Mouse (Mus musculus): ENCODE results near the gene Necap2. TPM values are rescaled to one million over a fixed set of nuclear protein-coding genes. Genes with fewer than 3 reads are reported as not detected.

Gene Necap2
- polyA plus RNA-seq, 1 experiment from 2014 or later: 51.2 TPM

DNA sequence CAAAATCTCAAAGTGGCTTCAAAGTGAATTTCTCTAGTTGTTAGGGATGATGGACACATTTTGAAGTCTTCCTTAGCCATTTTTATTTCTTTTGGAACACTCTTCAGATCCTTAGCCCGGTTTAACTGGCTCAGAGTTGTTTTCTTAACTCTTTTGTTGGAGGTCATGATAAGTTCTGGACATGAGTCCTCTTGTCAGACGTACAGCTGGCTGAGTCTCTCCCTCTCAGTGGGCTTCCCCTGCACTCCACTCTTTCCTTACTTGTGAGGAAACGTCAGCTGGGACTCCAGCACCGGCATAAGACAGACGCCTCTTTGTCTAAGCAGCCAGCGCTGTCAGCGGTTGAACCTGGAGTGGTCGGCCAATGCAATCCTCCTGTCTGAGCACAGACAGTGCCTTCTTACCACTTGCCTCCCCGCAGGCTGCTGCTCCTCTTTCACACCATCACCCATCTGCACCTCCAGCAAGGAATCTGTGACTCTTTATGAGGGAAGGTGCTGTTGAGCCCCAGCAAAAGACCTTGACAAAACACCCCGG, 30.1 kb upstream of the Necap2 start:
- Histone ChIP-seq H3K4me2 (ENCODE audit: low read depth, low read length, severe bottlenecking) (no peak overlapping the region), H3K9me3 (ENCODE audit: control insufficient read depth, low read length) (no peaks in the 10 kb centered on the region), H3K4me3 (ENCODE audit: low read depth, low read length) (no peak overlapping the region), H3K27ac (ENCODE audit: low read depth, low read length) (no peak overlapping the region), H3K4me1 (replicated peaks; ENCODE audit: control insufficient read depth, insufficient read depth, low read length) (no peaks in the 10 kb centered on the region), H3K27me3 (ENCODE audit: control insufficient read depth, insufficient read depth, low read length) (no peaks in the 10 kb centered on the region), H3K36me3 (ENCODE audit: control insufficient read depth, insufficient read depth, low read length) (no peaks in the 10 kb centered on the region; the same call in 1 of the 2 replicates), H3K9ac (ENCODE audit: low read length) (no peak overlapping the region)
- WGBS: 53% methylated on average over 10 of the region's 10 CpGs
- no peak for ATAC-seq (replicated peaks; ENCODE audit: low FRiP score)
- no peak for DNase-seq (ENCODE audit: low spot score)

GRCm38 (mm10) chr4:141106526-141107183, 28.5 kb upstream of the Necap2 start:
- Histone ChIP-seq H3K4me3 (ENCODE audit: low read depth, low read length) (no peak overlapping the region), H3K4me2 (ENCODE audit: low read depth, low read length, severe bottlenecking) (no peak overlapping the region), H3K27ac (ENCODE audit: low read depth, low read length) (no peak overlapping the region), H3K27me3 (ENCODE audit: control insufficient read depth, insufficient read depth, low read length) (no peaks in the 10 kb centered on the region), H3K9me3 (ENCODE audit: control insufficient read depth, low read length) (no peaks in the 10 kb centered on the region), H3K36me3 (ENCODE audit: control insufficient read depth, insufficient read depth, low read length) (no peaks in the 10 kb centered on the region), H3K4me1 (replicated peaks; ENCODE audit: control insufficient read depth, insufficient read depth, low read length) (no peaks in the 10 kb centered on the region), H3K9ac (ENCODE audit: low read length) (no peak overlapping the region)
- 85% methylated on average over 16 of the region's 16 CpGs for WGBS
- no peak for ATAC-seq (replicated peaks; ENCODE audit: low FRiP score)
- DNase-seq (ENCODE audit: low spot score): no peak

DNA sequence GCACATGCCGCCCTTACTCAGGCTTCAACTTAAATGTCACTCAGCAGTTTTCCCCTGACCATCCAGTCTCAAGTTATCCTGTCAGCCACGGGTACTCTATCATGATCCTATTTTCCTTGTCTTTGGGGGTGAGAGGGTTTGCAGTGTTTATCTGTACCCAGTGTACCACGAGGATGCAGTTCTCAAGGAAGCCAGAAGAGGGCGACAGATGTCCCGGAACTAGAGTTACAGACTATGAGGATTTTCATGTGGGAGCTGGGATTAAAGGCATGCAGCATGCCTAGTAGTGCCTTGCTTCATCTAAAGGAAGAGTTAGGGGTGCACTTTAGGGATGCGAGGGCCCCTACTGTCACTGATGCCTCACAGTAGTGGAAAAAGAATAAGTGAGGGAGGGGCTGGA, 23.7 kb upstream of the Necap2 start:
- H3K9ac ChIP-seq (ENCODE audit: low read length): no peak overlapping the region
- H3K27me3 ChIP-seq (ENCODE audit: control insufficient read depth, insufficient read depth, low read length): no peaks in the 10 kb centered on the region
- WGBS: 65% methylated on average over 6 of the region's 6 CpGs
- no peaks in the 10 kb centered on the region for H3K36me3 ChIP-seq (ENCODE audit: control insufficient read depth, insufficient read depth, low read length)
- ATAC-seq (replicated peaks; ENCODE audit: low FRiP score) (no peak), DNase-seq (ENCODE audit: low spot score) (no peak)
- H3K4me3 ChIP-seq (ENCODE audit: low read depth, low read length): no peak overlapping the region
- H3K27ac ChIP-seq (ENCODE audit: low read depth, low read length): no peak overlapping the region
- H3K4me1 ChIP-seq (replicated peaks; ENCODE audit: control insufficient read depth, insufficient read depth, low read length): no peaks in the 10 kb centered on the region
- no peaks in the 10 kb centered on the region for H3K9me3 ChIP-seq (ENCODE audit: control insufficient read depth, low read length)
- H3K4me2 ChIP-seq (ENCODE audit: low read depth, low read length, severe bottlenecking): no peak overlapping the region

DNA sequence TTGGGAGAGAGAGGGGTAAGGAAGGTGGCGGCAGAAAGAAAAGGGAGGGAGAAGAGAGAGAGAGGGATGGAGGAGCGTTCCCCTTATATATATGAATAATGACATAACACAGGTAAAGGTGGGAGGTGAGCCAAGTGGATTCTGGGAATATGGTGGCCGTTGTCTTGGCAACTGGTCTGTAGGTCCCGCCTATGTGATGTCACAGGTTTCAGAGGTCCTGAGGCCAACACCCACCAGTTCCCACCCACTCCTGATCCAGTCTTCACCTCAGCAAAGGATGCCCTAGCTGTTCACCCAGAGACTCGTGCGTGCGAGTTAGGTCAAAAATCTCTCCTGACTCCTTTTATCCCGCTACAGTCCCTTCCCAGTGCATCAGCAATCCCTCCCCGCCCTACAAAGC, 23.1 kb upstream of the Necap2 start:
- no peak overlapping the region for H3K4me2 ChIP-seq (ENCODE audit: low read depth, low read length, severe bottlenecking)
- H3K9me3 ChIP-seq (ENCODE audit: control insufficient read depth, low read length): no peaks in the 10 kb centered on the region
- no peaks in the 10 kb centered on the region for H3K36me3 ChIP-seq (ENCODE audit: control insufficient read depth, insufficient read depth, low read length)
- H3K4me3 ChIP-seq (ENCODE audit: low read depth, low read length): no peak overlapping the region
- H3K9ac ChIP-seq (ENCODE audit: low read length): no peak overlapping the region
- WGBS: 91% methylated on average over 9 of the region's 9 CpGs
- no peaks in the 10 kb centered on the region for H3K27me3 ChIP-seq (ENCODE audit: control insufficient read depth, insufficient read depth, low read length)
- no peak overlapping the region for H3K27ac ChIP-seq (ENCODE audit: low read depth, low read length)
- no peak for ATAC-seq (replicated peaks; ENCODE audit: low FRiP score)
- no peaks in the 10 kb centered on the region for H3K4me1 ChIP-seq (replicated peaks; ENCODE audit: control insufficient read depth, insufficient read depth, low read length)
- DNase-seq (ENCODE audit: low spot score): no peak

DNA sequence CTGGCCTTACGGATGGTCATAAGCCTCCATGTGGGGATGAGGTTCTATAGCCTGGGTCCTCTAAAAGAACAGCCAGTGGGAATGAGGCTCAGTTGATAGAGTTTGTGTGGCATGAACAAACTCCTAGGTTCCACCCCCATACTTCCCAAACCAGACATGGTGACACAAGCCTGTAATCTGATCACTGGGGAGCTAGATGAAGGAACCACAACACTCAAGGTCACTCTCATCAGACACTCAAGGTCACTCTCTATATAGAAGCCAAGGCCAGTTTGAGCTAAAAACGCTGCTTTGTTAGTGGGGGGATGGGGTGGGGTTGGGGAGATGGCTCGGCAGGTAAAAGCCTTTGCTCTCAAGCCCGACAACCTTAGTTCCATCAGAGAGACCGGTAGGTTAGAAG, 21.8 kb upstream of the Necap2 start:
- ATAC-seq (replicated peaks; ENCODE audit: low FRiP score) (no peak), DNase-seq (ENCODE audit: low spot score) (no peak)
- Histone ChIP-seq H3K4me3 (ENCODE audit: low read depth, low read length) (no peak overlapping the region), H3K9me3 (ENCODE audit: control insufficient read depth, low read length) (no peaks in the 10 kb centered on the region), H3K27ac (ENCODE audit: low read depth, low read length) (no peak overlapping the region), H3K4me1 (replicated peaks; ENCODE audit: control insufficient read depth, insufficient read depth, low read length) (no peaks in the 10 kb centered on the region), H3K27me3 (ENCODE audit: control insufficient read depth, insufficient read depth, low read length) (no peaks in the 10 kb centered on the region), H3K36me3 (ENCODE audit: control insufficient read depth, insufficient read depth, low read length) (no peaks in the 10 kb centered on the region), H3K4me2 (ENCODE audit: low read depth, low read length, severe bottlenecking) (no peak overlapping the region), H3K9ac (ENCODE audit: low read length) (no peak overlapping the region)
- WGBS: 87% methylated on average over 5 of the region's 5 CpGs

DNA sequence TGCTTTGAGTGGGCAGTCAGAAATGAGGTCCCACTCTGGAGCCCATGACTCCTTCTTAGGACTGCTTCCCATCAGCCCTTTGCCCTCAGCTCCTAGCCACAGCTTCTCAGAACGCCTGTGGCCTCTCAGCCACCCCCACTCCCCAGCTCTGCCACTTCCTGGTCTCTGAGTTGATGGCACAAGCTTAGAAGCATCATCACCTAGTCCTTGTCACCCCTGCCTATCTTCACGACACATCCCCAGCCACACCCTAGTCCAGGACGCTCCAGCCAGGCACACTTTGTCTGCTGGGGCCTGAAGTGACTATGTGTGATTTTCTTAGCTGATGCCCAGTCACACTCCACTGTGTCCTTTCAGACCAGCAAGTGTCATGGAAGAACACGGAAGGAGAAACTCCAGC, 20.8 kb upstream of the Necap2 start:
- H3K27me3 ChIP-seq (ENCODE audit: control insufficient read depth, insufficient read depth, low read length): no peaks in the 10 kb centered on the region
- no peak overlapping the region for H3K4me2 ChIP-seq (ENCODE audit: low read depth, low read length, severe bottlenecking)
- 80% methylated on average over 4 of the region's 4 CpGs for WGBS
- H3K4me3 ChIP-seq (ENCODE audit: low read depth, low read length): no peak overlapping the region
- H3K27ac ChIP-seq (ENCODE audit: low read depth, low read length): no peak overlapping the region
- ATAC-seq (replicated peaks; ENCODE audit: low FRiP score): no peak
- H3K4me1 ChIP-seq (replicated peaks; ENCODE audit: control insufficient read depth, insufficient read depth, low read length): no peaks in the 10 kb centered on the region
- H3K9ac ChIP-seq (ENCODE audit: low read length): no peak overlapping the region
- DNase-seq (ENCODE audit: low spot score): no peak
- no peaks in the 10 kb centered on the region for H3K36me3 ChIP-seq (ENCODE audit: control insufficient read depth, insufficient read depth, low read length)
- H3K9me3 ChIP-seq (ENCODE audit: control insufficient read depth, low read length): no peaks in the 10 kb centered on the region

GRCm38 (mm10) chr4:141096710-141097109, 18.6 kb upstream of the Necap2 start:
- Histone ChIP-seq H3K27me3 (ENCODE audit: control insufficient read depth, insufficient read depth, low read length) (no peaks in the 10 kb centered on the region), H3K9me3 (ENCODE audit: control insufficient read depth, low read length) (no peaks in the 10 kb centered on the region), H3K4me2 (ENCODE audit: low read depth, low read length, severe bottlenecking) (no peak overlapping the region), H3K4me1 (replicated peaks; ENCODE audit: control insufficient read depth, insufficient read depth, low read length) (no peaks in the 10 kb centered on the region), H3K36me3 (ENCODE audit: control insufficient read depth, insufficient read depth, low read length) (no peaks in the 10 kb centered on the region), H3K9ac (ENCODE audit: low read length) (no peak overlapping the region), H3K27ac (ENCODE audit: low read depth, low read length) (no peak overlapping the region), H3K4me3 (ENCODE audit: low read depth, low read length) (no peak overlapping the region)
- DNase-seq (ENCODE audit: low spot score) (no peak), ATAC-seq (replicated peaks; ENCODE audit: low FRiP score) (no peak)
- 11% methylated on average over 9 of the region's 9 CpGs for WGBS

- Histone ChIP-seq H3K27ac (ENCODE audit: low read depth, low read length) (no peak overlapping the region), H3K9me3 (ENCODE audit: control insufficient read depth, low read length) (no peaks in the 10 kb centered on the region), H3K4me2 (ENCODE audit: low read depth, low read length, severe bottlenecking) (no peak overlapping the region), H3K36me3 (ENCODE audit: control insufficient read depth, insufficient read depth, low read length) (no peaks in the 10 kb centered on the region), H3K4me1 (replicated peaks; ENCODE audit: control insufficient read depth, insufficient read depth, low read length) (no peaks in the 10 kb centered on the region), H3K9ac (ENCODE audit: low read length) (no peak overlapping the region), H3K27me3 (ENCODE audit: control insufficient read depth, insufficient read depth, low read length) (no peaks in the 10 kb centered on the region), H3K4me3 (ENCODE audit: low read depth, low read length) (no peak overlapping the region)
- DNase-seq (ENCODE audit: low spot score): no peak
- ATAC-seq (replicated peaks; ENCODE audit: low FRiP score): no peak
- WGBS: 83% methylated on average over 10 of the region's 10 CpGs
Measured at GRCm38 (mm10) chr4:141095016-141095415, 16.9 kb upstream of the Necap2 start.

GRCm38 (mm10) chr4:141088714-141089113, 10.6 kb upstream of the Necap2 start:
- DNase-seq (ENCODE audit: low spot score): no peak
- Histone ChIP-seq H3K9me3 (ENCODE audit: control insufficient read depth, low read length) (no peaks in the 10 kb centered on the region), H3K4me2 (ENCODE audit: low read depth, low read length, severe bottlenecking) (no peak overlapping the region), H3K27me3 (ENCODE audit: control insufficient read depth, insufficient read depth, low read length) (no peaks in the 10 kb centered on the region), H3K27ac (ENCODE audit: low read depth, low read length) (no peak overlapping the region), H3K4me1 (replicated peaks; ENCODE audit: control insufficient read depth, insufficient read depth, low read length) (no peaks in the 10 kb centered on the region), H3K4me3 (ENCODE audit: low read depth, low read length) (no peak overlapping the region), H3K9ac (ENCODE audit: low read length) (no peak overlapping the region), H3K36me3 (ENCODE audit: control insufficient read depth, insufficient read depth, low read length) (no peaks in the 10 kb centered on the region)
- WGBS: 76% methylated on average over 9 of the region's 9 CpGs
- ATAC-seq (replicated peaks; ENCODE audit: low FRiP score): no peak

Data from forebrain, embryonic 11.5 days (tissue).